Mouse (Mus musculus) cerebellum, adult 2 months (tissue): ENCODE measurements around the gene Cyp2t4. TPM values are rescaled to one million over a fixed set of nuclear protein-coding genes. Genes with fewer than 3 reads are reported as not detected.
A peak's percentile ranks its signal among the peaks of the same experiment; 100 is the strongest.

Source experiments
- DNase-seq, 2 experiments: peaks; one replicate each; pipeline ENCODE4 v3.0.0; 2021
- H3K27ac ChIP-seq: fragments of 200-500 bp; 2 replicates; pipeline ENCODE4 v1.5.1; 2012; ENCODE audit warnings: low read length, control low read depth, inconsistent platforms; ENCODE audit not compliant: insufficient read depth
- H3K27me3 ChIP-seq: fragments of 200-500 bp; 2 replicates; pipeline ENCODE4 v1.6.1; 2012; ENCODE audit warnings: inconsistent platforms, mild to moderate bottlenecking, low read length, moderate library complexity; ENCODE audit not compliant: control insufficient read depth, insufficient read depth
- H3K4me1 ChIP-seq: fragments of 200-500 bp; 2 replicates; pipeline ENCODE4 v1.6.1; 2011; ENCODE audit warnings: low read length; ENCODE audit not compliant: control insufficient read depth, insufficient read depth
- H3K4me3 ChIP-seq: fragments of 200-500 bp; replicated peaks from 2 replicates; pipeline ENCODE3; 2011; ENCODE audit warnings: mild to moderate bottlenecking, low read depth, low read length, control low read depth; ENCODE audit not compliant: insufficient read depth
- CTCF ChIP-seq: fragments of 200-500 bp; IDR thresholded peaks from 2 replicates; pipeline ENCODE4 v1.5.1; 2011; ENCODE audit warnings: low read depth, mild to moderate bottlenecking, control low read depth, low read length, moderate library complexity, borderline replicate concordance; ENCODE audit not compliant: insufficient read depth
- POLR2A ChIP-seq: fragments of 200-500 bp; IDR thresholded peaks from 2 replicates; pipeline ENCODE4 v1.6.1; 2011; ENCODE audit warnings: low read length, control low read depth, borderline replicate concordance; ENCODE audit not compliant: insufficient read depth
- WGBS: fragments of 180-500 bp; shearing (Covaris S2); methylation state at CpG from one replicate; pipeline ENCODE4 v1.1.7; 2018; 5-methylcytosine and 5-hydroxymethylcytosine counted together
- polyA plus RNA-seq: library from polyadenylated mRNA; depleted of rRNA; stranded (reverse); fragments of >200 nt; gene quantifications from 2 replicates; pipeline ENCODE4 v1.2.3, GENCODE M21; 2012

The Cyp2t4 gene
- polyA plus RNA-seq, 1 experiment, result not detected

DNA sequence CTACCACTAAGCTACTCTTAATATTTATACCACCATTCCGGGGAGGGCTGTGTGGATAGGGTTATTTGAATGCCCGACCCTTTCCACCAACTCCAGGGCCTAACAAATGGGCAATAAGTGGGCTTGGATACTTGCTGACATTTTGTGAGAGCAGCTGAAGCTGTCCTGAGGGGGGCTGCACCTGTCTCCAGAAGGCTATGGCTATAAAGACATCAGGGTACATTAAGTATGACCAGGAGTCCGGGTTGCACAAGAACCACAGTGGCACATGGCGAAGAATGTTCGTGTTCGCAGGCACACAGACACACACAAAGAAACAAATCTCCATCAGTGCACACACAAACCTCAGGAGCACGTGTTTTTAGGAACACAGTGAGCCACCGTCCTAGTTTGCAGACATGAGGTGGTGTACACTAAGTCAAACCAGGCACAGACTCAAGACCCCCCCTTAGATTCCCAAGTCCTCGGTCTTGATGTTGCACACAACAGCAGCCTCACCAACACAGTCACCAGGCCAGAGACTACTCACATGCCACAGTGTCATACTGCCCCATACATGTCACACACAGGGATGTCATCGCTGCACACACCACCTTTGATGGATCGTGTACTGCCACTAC is 14.1 kb downstream of the Cyp2t4 start:
- H3K4me1 ChIP-seq, result peaks cover 28% of the 10 kb centered on the region
- H3K27ac ChIP-seq, result peak overlapping the region; percentile 91
- H3K27me3 ChIP-seq, result no peaks in the 10 kb centered on the region
- 65% methylated on average over 11 of the region's 11 CpGs for WGBS
- peak overlapping the region; percentile 95 for H3K4me3 ChIP-seq
- TF ChIP-seq CTCF (no peak), POLR2A (no peak)
- DNase-seq, result no peak

DNA sequence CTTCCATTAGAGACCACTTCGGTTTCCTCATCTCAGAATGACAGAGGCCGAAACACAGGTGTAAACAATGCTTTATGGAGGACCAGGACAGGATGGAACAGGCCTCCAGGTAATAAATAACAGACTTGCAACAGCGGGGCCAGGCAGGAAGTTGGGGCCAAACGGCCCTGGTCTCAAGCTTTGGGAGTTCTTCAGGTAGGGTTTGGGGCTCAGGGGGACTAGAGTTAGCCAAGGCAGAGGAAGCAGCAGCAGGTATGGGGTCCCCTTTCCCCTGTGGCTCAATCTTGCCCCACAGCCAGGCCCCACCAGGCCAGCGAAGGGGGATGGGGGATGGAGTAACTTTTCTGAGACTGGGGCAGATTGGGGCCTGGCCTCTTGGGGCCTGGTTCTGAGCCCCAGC is 14.9 kb downstream of the Cyp2t4 start:
- WGBS, result 94% methylated on average over 5 of the region's 5 CpGs
- no peak overlapping the region for H3K4me3 ChIP-seq
- no peaks in the 10 kb centered on the region for H3K27me3 ChIP-seq
- peaks cover 20% of the 10 kb centered on the region for H3K4me1 ChIP-seq
- no peak overlapping the region for H3K27ac ChIP-seq
- no peak for DNase-seq
- TF ChIP-seq POLR2A (no peak), CTCF (no peak)

DNA sequence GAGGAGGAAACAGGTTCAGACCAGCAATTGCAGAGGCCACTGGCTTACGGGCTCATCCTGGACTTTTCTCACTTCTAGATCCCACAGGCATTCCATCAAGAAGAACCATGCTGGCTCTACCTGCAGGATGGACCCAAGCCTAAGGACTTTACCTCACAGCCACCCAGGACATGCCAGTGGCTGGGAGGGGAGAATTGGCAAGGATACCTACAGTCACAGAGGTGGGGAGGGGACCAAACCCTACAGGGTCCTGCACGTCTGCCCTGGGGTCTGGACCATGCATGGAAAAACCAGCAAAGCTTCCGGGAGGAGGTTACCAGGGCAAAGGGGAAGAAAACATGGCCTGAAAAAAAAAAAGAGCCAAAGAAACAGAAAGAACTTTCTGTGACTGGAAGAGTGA is 17.5 kb downstream of the Cyp2t4 start:
- peaks cover 6% of the 10 kb centered on the region; the same call in 1 of the 2 replicates for H3K4me1 ChIP-seq
- H3K27ac ChIP-seq, result no peak overlapping the region
- 91% methylated on average over 3 of the region's 3 CpGs for WGBS
- H3K4me3 ChIP-seq, result no peak overlapping the region
- DNase-seq, result no peak
- H3K27me3 ChIP-seq, result no peaks in the 10 kb centered on the region
- TF ChIP-seq CTCF, result no peak
- no peak for TF ChIP-seq POLR2A

DNA sequence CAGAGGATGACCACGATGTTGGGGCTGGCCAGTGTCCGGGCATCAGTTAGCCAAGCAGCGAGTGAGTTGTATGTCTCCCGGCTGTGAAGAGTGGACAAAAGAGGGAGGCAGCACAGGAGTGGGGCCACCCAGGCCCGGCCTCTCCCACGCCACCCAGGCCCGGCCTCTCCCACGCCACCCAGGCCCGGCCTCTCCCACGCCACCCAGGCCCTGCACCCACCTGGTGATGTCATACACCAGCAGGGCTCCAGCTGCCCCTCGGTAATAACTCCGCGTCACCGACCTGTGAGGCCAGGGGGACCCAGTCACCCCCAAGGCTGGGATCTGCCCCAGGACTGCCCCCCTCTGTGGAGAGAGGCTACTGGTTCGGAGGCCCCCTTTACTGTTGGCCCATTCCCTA is 21.0 kb downstream of the Cyp2t4 start:
- Histone ChIP-seq H3K27ac (no peak overlapping the region), H3K27me3 (no peaks in the 10 kb centered on the region), H3K4me3 (no peak overlapping the region), H3K4me1 (no peaks in the 10 kb centered on the region)
- WGBS, result 94% methylated on average over 15 of the region's 15 CpGs
- no peak for DNase-seq
- TF ChIP-seq POLR2A, result no peak
- no peak for TF ChIP-seq CTCF

DNA sequence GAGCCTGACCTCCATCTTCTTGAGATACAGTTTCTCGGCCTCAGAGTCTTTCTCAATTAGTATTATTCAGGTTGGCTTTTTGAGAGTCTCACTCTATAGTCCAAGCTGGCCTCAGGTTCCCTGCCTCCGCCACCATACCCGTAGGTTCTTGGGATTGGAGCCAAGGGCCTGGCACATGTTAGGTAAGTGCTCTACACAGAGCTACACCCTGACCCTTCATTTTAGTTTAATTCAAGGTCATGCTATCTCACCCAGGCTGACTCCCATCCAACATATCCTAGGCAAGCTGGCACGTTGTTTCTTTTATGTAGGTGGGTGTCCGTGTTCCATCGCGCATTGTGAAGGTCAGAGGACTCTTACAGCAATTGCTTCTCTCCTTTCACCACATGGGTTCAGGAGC is 21.4 kb downstream of the Cyp2t4 start:
- 78% methylated on average over 7 of the region's 7 CpGs for WGBS
- DNase-seq, result no peak
- H3K27ac ChIP-seq, result no peak overlapping the region
- TF ChIP-seq CTCF (no peak), POLR2A (no peak)
- H3K27me3 ChIP-seq, result no peaks in the 10 kb centered on the region
- no peak overlapping the region for H3K4me3 ChIP-seq
- no peaks in the 10 kb centered on the region for H3K4me1 ChIP-seq

DNA sequence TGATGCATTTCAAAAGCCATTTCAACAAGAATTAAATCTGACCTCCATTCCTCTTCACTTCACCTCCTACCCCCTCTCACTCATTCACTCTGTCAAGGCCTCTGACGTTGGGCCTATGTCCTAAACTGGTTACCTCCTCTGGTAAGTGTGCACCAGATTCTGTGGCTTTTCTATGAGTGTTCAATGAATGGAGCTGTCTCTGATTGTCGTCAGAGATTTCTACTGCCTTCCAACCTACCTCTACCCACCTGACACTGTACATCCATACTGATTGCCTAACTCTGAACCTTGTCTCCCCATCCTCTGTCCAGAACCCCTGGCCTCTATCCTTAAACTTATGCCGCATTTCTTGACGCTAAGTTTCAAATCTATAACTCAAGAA is 24.4 kb downstream of the Cyp2t4 start:
- TF ChIP-seq CTCF (no peak), POLR2A (no peak)
- Histone ChIP-seq H3K4me3 (peak overlapping the region; percentile 79), H3K27me3 (no peaks in the 10 kb centered on the region), H3K4me1 (no peaks in the 10 kb centered on the region), H3K27ac (peak overlapping the region; percentile 55; the same call in 1 of the 2 replicates)
- 12% methylated on average over 4 of the region's 4 CpGs for WGBS
- no peak for DNase-seq

DNA sequence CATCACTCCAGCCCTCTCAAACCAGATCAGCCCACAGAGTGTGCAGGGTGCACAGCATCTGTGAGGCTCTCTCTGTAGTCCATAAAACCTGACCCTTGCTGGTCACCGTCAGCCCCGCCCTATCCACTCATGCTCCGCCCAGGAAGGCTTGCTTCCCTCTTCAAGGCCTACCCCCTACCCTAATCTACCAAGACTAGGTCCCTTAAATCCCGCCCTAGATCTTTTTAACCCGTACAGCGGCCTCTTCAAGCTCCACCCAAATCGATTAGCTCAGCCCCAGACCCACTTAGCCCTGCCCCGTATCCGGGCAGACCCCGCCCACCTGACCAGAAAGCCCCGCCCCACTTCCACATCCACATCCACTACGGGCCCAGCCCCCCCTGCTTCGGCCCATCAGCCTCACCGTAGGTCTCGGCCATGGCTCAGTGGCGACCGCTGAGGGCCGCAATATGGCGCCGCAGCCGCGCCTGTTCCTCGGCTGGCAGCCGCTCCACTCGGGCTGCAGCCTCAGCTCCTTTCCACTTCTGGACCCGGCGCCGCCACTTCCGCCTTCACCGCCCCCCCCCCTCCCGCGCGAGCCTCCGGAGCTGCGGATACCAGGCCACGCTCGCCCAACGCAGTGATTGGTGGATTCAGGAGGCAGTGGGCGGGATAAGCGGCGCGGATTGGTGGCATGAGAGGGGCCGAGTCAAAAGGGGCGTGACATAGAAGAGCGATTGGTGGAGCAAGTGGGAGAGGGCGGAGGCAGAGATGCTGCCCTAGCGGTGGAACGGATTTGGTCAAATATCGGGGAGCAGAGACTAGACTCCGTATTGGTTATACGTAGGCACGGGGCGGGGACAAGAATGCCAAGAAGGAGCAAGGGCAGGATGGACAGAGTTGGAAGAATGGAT is 25.1 kb downstream of the Cyp2t4 start, which contains the start of gene Rab4b:
TSS of gene Rab4b (minus strand) at position 573 of the 893 bp plus-strand sequence.
- peak within 1 kb of the TSS; percentile 79 for H3K4me3 ChIP-seq
- TF ChIP-seq POLR2A, result no peak; the same call in 1 of the 2 replicates
- peak; percentile 54; the same call in 1 of the 2 replicates for TF ChIP-seq CTCF
- under 1% methylated on average over 53 of the region's 53 CpGs for WGBS

More for the DNA sequence above, 25.1 kb downstream of the Cyp2t4 start, which contains the start of gene Rab4b:
- peak within 1 kb of the TSS; percentile 55 for H3K27ac ChIP-seq
- no peaks in the 10 kb centered on the region for H3K4me1 ChIP-seq
- DNase-seq, result peak; percentile 100
- no peaks in the 10 kb centered on the region for H3K27me3 ChIP-seq
